Mouse (Mus musculus) MEL (cell line): ENCODE data around the gene Fam196b.

ENCODE experiments used
- CHD1 ChIP-seq: IDR thresholded peaks from 2 replicates; pipeline ENCODE4 v1.6.1; 2012; ENCODE audit warnings: low read depth, mild to moderate bottlenecking, inconsistent platforms, low read length, improper control_type of control experiment
- CHD2 ChIP-seq: IDR thresholded peaks from 2 replicates; pipeline ENCODE4 v1.6.1; 2011; ENCODE audit warnings: low read length, improper control_type of control experiment
- CTCF ChIP-seq, 3 experiments: IDR thresholded peaks in 2 of 3; conservative IDR thresholded peaks in 1 of 3; 2 replicates each; pipeline ENCODE4 v1.5.1; 2011 to 2012; ENCODE audit warnings: low read length in 3 of 3, low read depth in 2 of 3, mild to moderate bottlenecking in 2 of 3, improper control_type of control experiment in 1 of 3, inconsistent platforms in 1 of 3, mixed read lengths in 1 of 3, moderate library complexity in 1 of 3; ENCODE audit not compliant: control insufficient read depth in 1 of 3, insufficient read depth in 1 of 3, poor library complexity in 1 of 3, severe bottlenecking in 1 of 3
- ELF1 ChIP-seq: IDR thresholded peaks from 2 replicates; pipeline ENCODE4 v1.6.1; 2014; ENCODE audit warnings: low read depth, mild to moderate bottlenecking, inconsistent platforms, low read length, improper control_type of control experiment, moderate library complexity
- EP300 ChIP-seq, 2 experiments: IDR thresholded peaks; 2 replicates each; pipeline ENCODE4 v1.6.1; 2011; ENCODE audit warnings: improper control_type of control experiment in 2 of 2, low read length in 2 of 2, low read depth in 1 of 2, mild to moderate bottlenecking in 1 of 2
- MAX ChIP-seq: IDR thresholded peaks from 2 replicates; pipeline ENCODE4 v1.6.1; 2011; ENCODE audit warnings: low read length, improper control_type of control experiment
- NELFE ChIP-seq: IDR thresholded peaks from 2 replicates; pipeline ENCODE4 v1.6.1; 2011; ENCODE audit warnings: low read depth, low read length, improper control_type of control experiment
- POLR2A ChIP-seq, 2 experiments: IDR thresholded peaks; 2 replicates each; pipeline ENCODE4 v1.6.1; 2011 to 2012; ENCODE audit warnings: low read length in 2 of 2, mild to moderate bottlenecking in 2 of 2, control low read depth in 1 of 2, improper control_type of control experiment in 1 of 2, low read depth in 1 of 2, moderate library complexity in 1 of 2; ENCODE audit not compliant: control insufficient read depth in 1 of 2, insufficient read depth in 1 of 2, poor library complexity in 1 of 2
- POLR2AphosphoS2 ChIP-seq: IDR thresholded peaks from 2 replicates; pipeline ENCODE4 v1.6.1; 2011; ENCODE audit warnings: low read length, improper control_type of control experiment
- TCF12 ChIP-seq: IDR thresholded peaks from 2 replicates; pipeline ENCODE4 v1.6.1; 2014; ENCODE audit warnings: low read depth, mild to moderate bottlenecking, inconsistent platforms, low read length, improper control_type of control experiment, moderate library complexity
- USF2 ChIP-seq, 2 experiments: IDR thresholded peaks; 2 replicates each; pipeline ENCODE4 v1.6.1; 2011 to 2012; ENCODE audit warnings: improper control_type of control experiment in 2 of 2, low read length in 2 of 2, borderline replicate concordance in 1 of 2, inconsistent platforms in 1 of 2, low read depth in 1 of 2, mild to moderate bottlenecking in 1 of 2; ENCODE audit not compliant: insufficient read depth in 1 of 2
- ZMIZ1 ChIP-seq: IDR thresholded peaks from 2 replicates; pipeline ENCODE4 v1.6.1; 2012; ENCODE audit warnings: low read depth, mild to moderate bottlenecking, inconsistent platforms, low read length, improper control_type of control experiment, moderate library complexity
- ZNF384 ChIP-seq: IDR thresholded peaks from 2 replicates; pipeline ENCODE4 v1.6.1; 2012; ENCODE audit warnings: low read depth, mild to moderate bottlenecking, inconsistent platforms, low read length, improper control_type of control experiment

DNA sequence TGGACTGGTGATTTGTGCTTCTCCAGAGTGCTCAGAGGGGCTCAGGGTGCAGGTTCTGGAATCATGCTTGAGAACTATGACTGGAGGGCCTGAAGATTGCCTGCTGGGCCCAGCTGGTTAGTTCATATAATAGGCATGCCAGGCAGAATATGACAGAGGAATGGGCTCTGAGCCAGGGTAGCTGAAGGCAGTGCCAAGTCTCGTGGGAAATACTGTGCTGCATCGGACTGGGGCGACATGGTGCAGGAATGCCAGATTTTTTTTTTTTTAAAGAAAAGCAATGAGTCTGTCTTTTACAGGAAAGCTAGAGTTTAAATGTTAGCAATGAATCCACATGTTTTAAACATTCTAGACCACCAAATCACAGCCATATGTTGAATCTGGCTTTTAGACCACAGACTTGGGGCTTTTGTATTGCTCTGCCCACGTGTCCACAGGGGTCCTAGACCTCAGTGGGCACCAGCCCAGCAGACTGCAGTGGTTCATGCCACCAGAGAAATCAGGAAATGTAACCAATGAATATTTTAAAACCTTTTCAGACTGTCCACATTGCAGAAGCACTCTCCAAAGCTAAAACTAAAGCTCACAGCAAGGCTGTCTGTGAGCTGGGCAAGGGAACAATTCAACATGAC is 33.8 kb downstream of the Fam196b start:
- no peak for TF ChIP-seq POLR2A (IDR thresholded peaks at IDR 0.05; ENCODE audit: control insufficient read depth in 1 of 2, insufficient read depth in 1 of 2, low read depth in 1 of 2, low read length in 2 of 2, poor library complexity in 1 of 2)
- no peak for TF ChIP-seq ZNF384
- no peak for TF ChIP-seq MAX
- TF ChIP-seq EP300 (IDR thresholded peaks at IDR 0.05; ENCODE audit: low read depth in 1 of 2, low read length in 2 of 2): no peak
- TF ChIP-seq CHD2: no peak
- TF ChIP-seq CTCF (IDR thresholded peaks at IDR 0.05 in 2 of 3, conservative IDR thresholded peaks at IDR 0.05 in 1 of 3; ENCODE audit: control insufficient read depth in 1 of 3, insufficient read depth in 1 of 3, low read depth in 2 of 3, low read length in 3 of 3, poor library complexity in 1 of 3, severe bottlenecking in 1 of 3): no peak
- no peak for TF ChIP-seq TCF12
- TF ChIP-seq CHD1: no peak
- TF ChIP-seq POLR2AphosphoS2: no peak
- TF ChIP-seq ELF1: no peak
- no peak for TF ChIP-seq ZMIZ1
- TF ChIP-seq NELFE: no peak
- TF ChIP-seq USF2 (IDR thresholded peaks at IDR 0.05; ENCODE audit: borderline replicate concordance in 1 of 2, insufficient read depth in 1 of 2, low read depth in 1 of 2, low read length in 2 of 2): no peak
